Mouse (Mus musculus) hindbrain, embryonic 16.5 days (tissue): Measurements from ENCODE around the gene Pspc1. TPM values are rescaled to one million over a fixed set of nuclear protein-coding genes. Genes with fewer than 3 reads are reported as not detected.

Experiments
- ATAC-seq: fragments of 200-750 bp; cut with Nextera tagmentation; 2 replicates; pipeline ENCODE4 v1.8.0; 2017; ENCODE audit warnings: moderate TSS enrichment, moderate library complexity
- H3K27ac ChIP-seq: fragments of 300-500 bp; sonication (generic); 2 replicates; pipeline ENCODE4 v1.5.1; 2014; ENCODE audit warnings: low read depth, mild to moderate bottlenecking, control low read depth, low read length, moderate library complexity
- H3K27me3 ChIP-seq: fragments of 300-500 bp; sonication (generic); replicated peaks from 2 replicates; pipeline ENCODE4 v1.6.1; 2014; ENCODE audit warnings: low read length; ENCODE audit not compliant: control insufficient read depth, insufficient read depth
- H3K36me3 ChIP-seq: fragments of 300-500 bp; sonication (generic); 2 replicates; pipeline ENCODE4 v1.6.1; 2014; ENCODE audit warnings: mild to moderate bottlenecking, low read length, moderate library complexity, mixed read lengths; ENCODE audit not compliant: control insufficient read depth, insufficient read depth
- H3K4me1 ChIP-seq: fragments of 300-500 bp; sonication (generic); 2 replicates; pipeline ENCODE4 v1.6.1; 2014; ENCODE audit warnings: low read depth, low read length; ENCODE audit not compliant: control insufficient read depth, insufficient read depth
- H3K4me2 ChIP-seq: fragments of 300-500 bp; sonication (generic); 2 replicates; pipeline ENCODE4 v1.6.1; 2014; ENCODE audit warnings: mild to moderate bottlenecking, low read length, control low read depth, moderate library complexity
- H3K4me3 ChIP-seq: fragments of 300-500 bp; sonication (generic); 2 replicates; pipeline ENCODE4 v1.5.1; 2014; ENCODE audit warnings: mild to moderate bottlenecking, low read length, control low read depth, moderate library complexity
- H3K9ac ChIP-seq: fragments of 300-500 bp; sonication (generic); 2 replicates; pipeline ENCODE4 v1.6.1; 2014; ENCODE audit warnings: low read depth, mild to moderate bottlenecking, control low read depth, low read length, moderate library complexity
- H3K9me3 ChIP-seq: fragments of 300-500 bp; sonication (generic); 2 replicates; pipeline ENCODE4 v1.6.1; 2014; ENCODE audit warnings: mild to moderate bottlenecking, low read length, moderate library complexity; ENCODE audit not compliant: control insufficient read depth
- WGBS: fragments of 180-500 bp; shearing (Covaris S2); extraction: QIAGEN DNeasy Blood & Tissue Kit; methylation state at CpG from one replicate; pipeline ENCODE4 v1.1.7; 2014; 5-methylcytosine and 5-hydroxymethylcytosine counted together
- polyA plus RNA-seq: library from polyadenylated mRNA; unstranded; fragments of >200 nt; fragmentation: Nextera tagmentation; extraction: Ambion mirVana; gene quantifications from 2 replicates; pipeline ENCODE4 v1.2.1, GENCODE M21; 2015

Pspc1 gene
- polyA plus RNA-seq, 1 experiment from 2014 or later: 26.0 TPM

DNA sequence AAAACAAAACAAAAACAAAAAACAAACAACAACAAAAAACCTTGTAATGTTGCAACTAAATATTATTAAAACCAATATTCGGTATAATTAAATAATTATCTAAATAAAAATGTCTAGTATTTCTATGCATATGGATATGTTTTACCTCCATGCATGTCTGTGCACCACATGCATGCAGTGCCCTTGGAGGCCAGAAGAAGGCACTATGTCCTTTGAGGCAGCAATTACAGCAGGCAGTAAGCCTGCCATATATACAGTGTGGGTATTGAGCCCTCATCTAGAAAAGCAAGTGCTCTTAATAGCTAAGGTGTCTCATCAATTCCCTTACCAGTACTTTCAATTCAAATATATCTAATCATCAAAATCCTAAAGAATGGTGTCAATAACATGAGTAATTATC lies 37.9 kb downstream of the Pspc1 start:
- 0 out of 2 replicates have a peak, but pooled peaks cover 2% of the 10 kb centered on the region for H3K36me3 ChIP-seq
- no peaks in the 10 kb centered on the region for H3K9me3 ChIP-seq
- H3K4me2 ChIP-seq: no peak overlapping the region
- ATAC-seq: no peak
- H3K27me3 ChIP-seq: no peaks in the 10 kb centered on the region
- H3K4me3 ChIP-seq: no peak overlapping the region
- H3K27ac ChIP-seq: no peak overlapping the region
- H3K4me1 ChIP-seq: no peaks in the 10 kb centered on the region
- no peak overlapping the region for H3K9ac ChIP-seq
- 100% methylated on average over 1 of the region's 1 CpGs for WGBS

DNA sequence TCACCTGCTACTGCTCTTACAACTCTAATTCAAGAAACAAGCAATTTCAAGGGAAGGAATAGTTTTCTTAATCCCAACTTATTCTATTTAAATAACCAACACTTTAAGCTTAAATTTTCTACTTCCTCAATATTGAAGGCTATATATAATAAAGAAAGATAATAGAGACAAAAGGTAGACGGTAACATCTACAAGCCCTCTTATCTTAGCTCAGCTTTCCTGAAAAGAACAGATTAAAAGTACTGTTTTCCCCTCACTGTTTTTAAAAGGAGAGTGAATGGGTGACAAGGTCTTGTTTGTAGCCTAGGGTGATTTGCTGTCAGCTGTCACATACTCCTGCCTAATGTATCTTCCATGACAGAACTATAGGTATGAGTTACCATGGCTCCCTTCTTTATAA lies 51.6 kb downstream of the Pspc1 start:
- H3K9me3 ChIP-seq: no peaks in the 10 kb centered on the region
- no peak overlapping the region for H3K27ac ChIP-seq
- no peaks in the 10 kb centered on the region for H3K27me3 ChIP-seq
- no peak for ATAC-seq
- H3K4me3 ChIP-seq: no peak overlapping the region
- H3K4me1 ChIP-seq: no peaks in the 10 kb centered on the region
- H3K36me3 ChIP-seq: 0 out of 2 replicates have a peak, but pooled peaks cover 2% of the 10 kb centered on the region
- no peak overlapping the region for H3K9ac ChIP-seq
- no peak overlapping the region for H3K4me2 ChIP-seq
- 88% methylated on average over 1 of the region's 1 CpGs for WGBS

DNA sequence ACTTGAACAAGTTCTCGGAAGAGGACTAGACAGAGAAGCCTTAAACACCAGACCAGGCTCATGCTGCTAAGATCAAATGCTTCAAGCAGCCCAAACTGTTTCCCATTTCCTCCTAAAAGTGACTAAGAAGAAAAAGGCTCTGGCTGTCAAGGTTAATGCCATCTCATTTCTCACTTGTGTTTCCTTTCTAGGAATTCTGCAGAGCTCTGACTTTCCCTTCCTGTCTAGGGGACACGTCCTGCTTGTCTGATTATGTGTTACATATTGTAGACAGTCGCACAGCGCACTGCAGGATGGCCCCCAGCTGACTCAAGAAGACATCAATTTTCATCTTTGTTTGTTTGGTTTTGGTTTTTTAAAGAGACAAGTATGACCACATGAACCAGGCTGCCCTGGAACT lies 72.4 kb downstream of the Pspc1 start:
- Histone ChIP-seq H3K9ac (no peak overlapping the region), H3K4me3 (no peak overlapping the region), H3K27me3 (no peaks in the 10 kb centered on the region), H3K36me3 (peaks cover 3% of the 10 kb centered on the region; the same call in 1 of the 2 replicates), H3K27ac (no peak overlapping the region), H3K9me3 (no peaks in the 10 kb centered on the region), H3K4me1 (no peaks in the 10 kb centered on the region), H3K4me2 (no peak overlapping the region)
- WGBS: 87% methylated on average over 4 of the region's 4 CpGs
- no peak for ATAC-seq

DNA sequence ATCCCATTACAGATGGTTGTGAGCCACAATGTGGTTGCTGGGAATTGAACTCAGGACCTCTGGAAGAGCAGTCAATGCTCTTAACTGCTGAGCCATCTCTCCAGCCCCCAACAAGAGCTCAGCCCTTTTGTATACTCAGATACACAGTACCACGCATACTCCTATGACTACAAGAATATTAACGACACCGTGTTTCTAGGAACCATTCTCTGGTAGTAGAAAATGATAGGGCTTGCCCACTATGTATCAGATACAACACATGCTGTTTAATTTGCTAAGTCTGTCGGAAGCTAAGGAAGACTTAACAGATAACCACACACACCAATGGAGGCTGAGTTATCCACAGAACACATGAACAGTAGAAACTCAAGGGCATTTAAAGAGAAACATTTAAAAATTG lies 75.5 kb downstream of the Pspc1 start:
- WGBS: 97% methylated on average over 4 of the region's 4 CpGs
- H3K27me3 ChIP-seq: no peaks in the 10 kb centered on the region
- H3K27ac ChIP-seq: no peak overlapping the region
- H3K4me1 ChIP-seq: no peaks in the 10 kb centered on the region
- no peak overlapping the region for H3K4me2 ChIP-seq
- H3K36me3 ChIP-seq: no peaks in the 10 kb centered on the region
- H3K9me3 ChIP-seq: no peaks in the 10 kb centered on the region
- no peak for ATAC-seq
- H3K9ac ChIP-seq: no peak overlapping the region
- H3K4me3 ChIP-seq: no peak overlapping the region

DNA sequence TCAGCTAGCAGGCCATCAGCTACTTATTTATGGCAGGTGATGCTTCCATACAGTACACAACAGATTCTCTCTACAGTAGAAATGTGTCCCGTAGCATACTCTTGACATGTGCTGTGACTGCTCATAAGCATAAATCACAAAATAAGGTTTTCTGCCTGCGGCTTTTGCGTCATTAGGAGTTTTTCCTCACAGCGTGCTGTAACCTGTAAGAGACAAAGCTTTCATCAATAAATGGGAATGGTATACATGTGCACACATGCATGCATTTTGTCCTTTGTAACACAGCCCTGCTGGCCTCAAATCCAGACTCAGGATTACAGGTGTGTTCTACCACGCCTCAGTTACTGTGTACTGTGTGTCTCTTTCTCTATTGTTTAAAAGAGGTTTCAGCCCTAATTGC lies 80.3 kb downstream of the Pspc1 start:
- Histone ChIP-seq H3K4me3 (no peak overlapping the region), H3K4me1 (no peaks in the 10 kb centered on the region), H3K27ac (no peak overlapping the region), H3K27me3 (no peaks in the 10 kb centered on the region), H3K4me2 (no peak overlapping the region), H3K9me3 (no peaks in the 10 kb centered on the region), H3K9ac (no peak overlapping the region), H3K36me3 (peaks cover 18% of the 10 kb centered on the region)
- no peak for ATAC-seq
- 93% methylated on average over 5 of the region's 5 CpGs for WGBS

DNA sequence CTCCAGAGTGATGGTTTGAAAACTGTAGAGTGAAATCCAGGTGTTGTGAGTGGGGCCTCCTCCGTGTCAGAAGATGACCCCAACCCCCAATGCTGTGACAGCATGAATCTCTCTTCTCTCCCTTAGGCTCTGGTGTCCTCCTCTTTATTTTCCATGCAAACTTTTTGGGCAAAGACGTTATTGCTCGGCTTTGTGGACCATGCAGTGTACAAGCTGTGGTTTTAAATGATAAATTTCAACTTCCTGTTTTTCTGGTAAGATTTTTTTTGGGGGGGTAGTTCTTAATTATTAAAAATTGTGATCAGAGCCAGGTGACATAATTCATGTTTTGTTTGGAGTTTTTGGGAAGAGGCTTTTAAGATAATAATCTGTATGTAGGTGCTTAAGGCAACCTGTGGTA lies 82.6 kb downstream of the Pspc1 start:
- Histone ChIP-seq H3K4me2 (no peak overlapping the region), H3K4me3 (no peak overlapping the region), H3K27me3 (no peaks in the 10 kb centered on the region), H3K27ac (no peak overlapping the region), H3K9ac (no peak overlapping the region), H3K9me3 (no peaks in the 10 kb centered on the region), H3K36me3 (peaks cover 32% of the 10 kb centered on the region), H3K4me1 (no peaks in the 10 kb centered on the region)
- WGBS: 91% methylated on average over 3 of the region's 3 CpGs
- ATAC-seq: no peak

DNA sequence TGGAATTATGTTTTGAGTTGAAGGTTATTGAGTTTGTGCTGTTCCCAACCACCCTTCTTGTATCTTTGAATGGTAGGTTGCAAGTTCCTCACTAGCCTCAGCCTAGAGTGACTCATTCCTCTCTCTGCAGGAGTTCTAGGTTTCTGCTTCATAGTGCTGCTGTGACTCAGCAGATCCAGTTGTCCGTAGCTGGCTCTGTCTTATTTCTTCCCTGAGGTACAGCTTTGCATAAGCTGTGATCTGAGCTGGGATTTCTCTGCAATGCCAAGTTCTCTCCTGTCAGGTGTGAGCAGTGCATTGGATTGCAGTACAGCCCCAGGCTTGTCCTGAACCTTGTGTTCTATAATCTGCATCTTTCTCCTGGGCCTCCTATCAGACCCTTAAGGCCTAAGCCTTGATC lies 88.3 kb downstream of the Pspc1 start:
- Histone ChIP-seq H3K36me3 (peaks cover 37% of the 10 kb centered on the region), H3K4me1 (no peaks in the 10 kb centered on the region), H3K9me3 (no peaks in the 10 kb centered on the region), H3K9ac (no peak overlapping the region), H3K4me3 (no peak overlapping the region), H3K4me2 (no peak overlapping the region), H3K27ac (no peak overlapping the region), H3K27me3 (no peaks in the 10 kb centered on the region)
- 83% methylated on average over 1 of the region's 1 CpGs for WGBS
- no peak for ATAC-seq

DNA sequence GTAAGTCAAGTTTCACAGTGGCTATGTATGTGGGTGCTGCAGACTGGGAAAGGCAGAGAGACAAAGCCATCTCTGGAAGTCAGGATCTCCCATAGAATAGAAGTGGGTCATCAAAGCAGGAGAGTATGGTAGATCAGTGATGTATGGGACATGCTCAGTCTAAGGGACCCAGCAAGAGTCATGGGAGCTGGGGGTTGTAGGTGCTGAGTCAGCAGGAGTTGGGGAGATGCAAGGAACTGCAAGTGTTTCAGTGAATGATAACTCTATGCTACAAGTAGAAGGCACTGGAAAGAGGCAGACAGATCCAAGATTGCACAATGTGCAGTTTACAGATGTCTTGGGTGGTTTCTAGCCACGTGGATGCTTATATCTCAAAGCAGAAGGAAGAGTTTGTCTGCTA lies 89.0 kb downstream of the Pspc1 start:
- no peaks in the 10 kb centered on the region for H3K9me3 ChIP-seq
- no peak overlapping the region for H3K4me2 ChIP-seq
- no peaks in the 10 kb centered on the region for H3K4me1 ChIP-seq
- H3K4me3 ChIP-seq: no peak overlapping the region
- H3K27me3 ChIP-seq: no peaks in the 10 kb centered on the region
- ATAC-seq: no peak
- 100% methylated on average over 1 of the region's 1 CpGs for WGBS
- peaks cover 39% of the 10 kb centered on the region for H3K36me3 ChIP-seq
- H3K9ac ChIP-seq: no peak overlapping the region
- H3K27ac ChIP-seq: no peak overlapping the region

DNA sequence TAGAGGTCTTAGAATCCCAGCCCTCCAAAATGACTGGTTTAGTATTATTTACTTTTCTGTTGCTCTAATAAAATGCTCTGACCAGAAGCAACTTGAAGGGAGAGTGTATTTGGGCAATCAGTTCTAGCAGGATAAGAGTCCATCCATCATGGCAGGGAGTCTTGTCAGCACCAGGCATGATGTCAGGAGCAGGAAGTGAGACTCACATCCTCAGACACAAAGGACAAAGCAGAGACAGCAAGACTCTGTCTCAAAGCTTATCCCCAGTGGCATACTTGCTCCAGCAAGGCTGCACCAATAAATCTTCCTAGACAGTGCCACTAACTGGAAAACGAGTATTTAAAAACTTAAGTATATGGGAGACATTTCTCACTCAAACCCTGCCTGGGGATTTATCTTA lies 92.7 kb downstream of the Pspc1 start:
- no peaks in the 10 kb centered on the region for H3K27me3 ChIP-seq
- no peak overlapping the region for H3K4me3 ChIP-seq
- ATAC-seq: no peak
- H3K27ac ChIP-seq: no peak overlapping the region
- no peak overlapping the region for H3K4me2 ChIP-seq
- H3K9me3 ChIP-seq: no peaks in the 10 kb centered on the region
- H3K36me3 ChIP-seq: peaks cover 23% of the 10 kb centered on the region
- no peak overlapping the region for H3K9ac ChIP-seq
- H3K4me1 ChIP-seq: no peaks in the 10 kb centered on the region
- WGBS: 61% methylated on average over 1 of the region's 1 CpGs
